Mouse (Mus musculus) lung, postnatal 10 days (tissue): ENCODE data around the gene Fbxo31.
A peak's percentile ranks its signal among the peaks of the same experiment; 100 is the strongest.

ENCODE experiments used
- DNase-seq: peaks from one replicate; pipeline ENCODE4 v3.0.0; 2021

Gene Fbxo31

DNA sequence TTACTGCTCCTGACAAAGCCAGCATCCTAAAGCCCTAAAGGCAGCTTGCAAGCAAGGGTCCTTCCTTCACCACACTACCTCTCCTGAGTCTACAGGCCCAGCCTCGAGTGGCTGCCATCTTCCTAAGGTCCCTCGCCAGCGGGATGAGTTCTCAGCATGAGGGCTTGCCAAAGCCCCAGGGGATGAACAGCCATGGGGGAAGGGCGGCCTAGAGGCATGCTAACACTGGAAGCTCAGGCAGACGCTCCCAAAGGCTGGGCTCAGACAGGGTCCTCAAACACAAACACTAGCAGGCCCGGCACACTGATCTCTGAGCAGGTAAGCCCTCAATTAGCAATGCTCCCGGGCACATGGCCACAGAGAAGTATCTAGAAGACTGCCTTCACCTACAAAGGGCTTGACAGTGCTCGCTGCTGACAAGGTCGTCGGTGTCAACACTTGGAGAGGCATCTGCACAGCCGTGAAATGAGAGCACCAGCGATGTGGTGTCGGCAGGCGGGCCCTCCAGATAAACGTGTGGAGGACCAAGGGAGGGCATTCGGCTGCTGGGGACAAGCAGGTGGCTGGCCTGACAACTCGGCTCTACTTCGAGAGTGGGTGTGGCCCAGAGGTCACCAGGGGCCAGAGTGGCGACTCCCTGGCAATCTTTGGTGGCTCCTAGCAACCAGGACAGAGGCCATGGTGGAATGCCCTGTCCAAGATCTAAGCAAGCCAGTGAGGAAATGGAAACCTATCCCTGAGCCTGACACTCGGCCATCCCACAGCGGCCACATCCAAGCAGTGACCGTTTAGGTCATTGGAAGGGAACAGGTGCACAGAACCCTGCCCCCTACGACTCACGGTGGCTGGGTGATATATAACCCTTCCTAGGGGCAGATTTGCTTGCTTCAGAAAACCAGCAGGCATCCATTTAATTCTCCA, 27.3 kb downstream of the Fbxo31 start:
- no peak for DNase-seq

DNA sequence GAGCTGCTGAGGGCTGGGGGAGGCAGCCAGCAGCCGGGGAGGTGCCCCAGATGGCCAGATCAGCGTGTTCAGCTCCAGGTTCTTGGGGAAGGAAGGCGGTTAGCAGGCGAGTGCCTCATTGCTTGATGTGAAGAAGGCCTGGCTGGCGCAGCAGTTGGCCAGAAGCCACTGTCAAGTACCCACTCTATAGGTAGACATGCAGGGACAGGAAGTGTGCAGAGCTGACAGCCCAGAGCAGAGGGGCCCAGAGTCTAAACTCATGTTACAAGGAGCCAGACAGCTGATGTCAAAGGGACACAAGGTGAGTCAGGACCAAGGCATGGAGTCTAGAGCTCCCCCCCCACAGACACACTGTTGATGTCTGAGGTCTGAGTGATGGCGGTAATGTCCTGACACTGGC, 28.6 kb downstream of the Fbxo31 start:
- no peak for DNase-seq

DNA sequence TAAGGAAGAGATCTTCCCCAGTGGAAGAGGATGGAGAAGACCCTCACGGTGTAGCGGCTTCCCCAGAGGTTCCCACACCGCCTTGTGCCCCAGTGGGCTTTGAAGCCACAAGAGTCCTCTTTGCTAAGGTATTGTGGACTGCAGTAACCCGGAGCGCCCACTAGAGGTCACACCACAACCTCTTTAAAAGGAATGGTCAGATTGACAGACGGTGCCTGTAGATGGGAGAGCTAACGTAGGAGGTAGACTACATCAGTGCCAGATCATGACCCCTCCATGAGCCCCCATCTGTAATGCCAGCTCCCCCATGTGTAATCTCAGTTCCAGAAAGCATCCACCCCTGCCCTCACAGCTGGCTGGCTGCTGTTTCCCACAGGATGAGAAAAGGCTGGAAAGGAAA, 31.5 kb downstream of the Fbxo31 start:
- DNase-seq, result peak; percentile 84

DNA sequence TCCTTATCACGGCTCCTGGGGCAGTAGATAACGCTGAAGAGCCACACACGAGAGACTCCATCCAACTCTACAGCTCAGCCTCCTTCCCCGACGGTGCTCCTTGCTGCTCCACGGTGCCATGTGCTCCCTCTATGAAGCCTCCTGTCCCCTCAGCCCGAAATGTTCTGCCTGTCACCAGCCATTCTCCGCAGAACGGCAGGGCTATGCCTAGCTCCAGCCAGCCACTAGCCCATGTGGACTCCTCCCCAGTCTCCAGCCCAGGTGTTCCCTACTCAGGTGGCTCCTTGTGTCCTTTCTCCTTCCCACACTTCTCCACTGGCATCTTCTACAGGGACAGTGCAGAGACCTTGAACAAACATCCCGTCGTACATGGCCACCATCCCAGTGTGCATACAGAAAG, 33.7 kb downstream of the Fbxo31 start:
- no peak for DNase-seq

DNA sequence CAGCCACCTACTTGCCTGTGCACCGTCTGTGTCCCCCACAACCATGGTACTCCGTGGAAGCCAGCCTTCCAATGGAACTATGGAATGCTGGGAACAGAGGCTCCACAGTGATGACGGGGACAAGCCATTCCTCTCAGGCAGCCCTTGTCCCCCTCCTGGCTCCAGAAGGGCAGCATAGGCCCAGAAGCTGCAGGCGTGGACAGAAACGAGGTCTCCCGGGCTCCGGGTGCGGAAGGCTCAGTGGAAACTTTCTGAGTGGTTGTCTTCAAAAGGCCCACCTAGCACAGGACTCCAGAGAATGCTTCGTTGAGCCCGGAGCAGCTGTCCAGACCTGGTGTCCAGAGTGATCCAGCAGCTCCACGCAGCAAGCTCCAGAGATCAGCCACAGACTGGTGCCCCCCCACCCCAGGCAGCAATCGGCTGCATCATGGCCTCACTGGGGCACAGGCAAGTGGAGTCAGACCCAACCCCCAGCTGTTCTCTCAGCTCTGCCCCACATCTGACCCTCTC, 34.3 kb downstream of the Fbxo31 start, which contains the start of gene 1700018B08Rik:
Gene 1700018B08Rik (minus strand): TSS at position 45 of the 510 bp plus-strand sequence.
- DNase-seq, result no peak

DNA sequence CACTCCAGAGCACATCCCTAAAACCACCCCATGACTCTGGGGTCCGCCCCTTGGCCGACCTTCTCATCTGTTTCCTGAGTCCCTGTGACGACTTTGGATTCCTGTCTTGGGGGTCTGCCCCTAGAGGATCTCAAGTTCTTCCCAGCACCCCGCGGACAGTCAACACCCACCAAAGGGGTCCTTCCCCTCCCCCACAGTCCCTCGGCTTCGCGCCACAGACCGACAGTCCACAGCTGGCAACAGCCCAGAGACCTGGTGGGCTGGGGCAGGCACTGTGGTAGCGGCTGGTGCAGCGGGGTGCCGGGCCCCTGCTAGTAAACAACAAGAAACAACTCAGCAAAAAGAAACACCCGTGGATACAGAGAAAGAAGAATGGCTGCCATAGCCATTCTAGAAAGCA, 35.7 kb downstream of the Fbxo31 start:
- peak; percentile 31 for DNase-seq

DNA sequence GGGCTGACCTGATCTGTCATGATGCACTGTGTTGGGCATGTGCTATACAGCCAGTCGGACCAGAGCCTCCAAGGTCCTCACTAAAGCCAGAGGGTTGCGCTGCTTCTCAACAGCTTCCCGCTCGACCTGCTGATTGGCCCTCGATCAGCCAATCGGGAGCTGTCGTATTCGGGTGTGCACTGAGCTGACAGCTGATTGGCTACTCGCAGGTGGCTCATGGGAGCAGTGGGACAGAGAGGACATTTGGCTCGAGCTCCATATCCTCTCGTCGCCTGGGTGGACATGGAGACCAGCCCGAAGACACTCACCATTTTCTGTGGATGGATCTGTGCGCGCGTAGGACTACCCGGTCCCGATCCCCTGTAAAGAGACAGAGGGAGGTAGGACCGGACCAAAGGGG, 36.7 kb downstream of the Fbxo31 start:
- no peak for DNase-seq

DNA sequence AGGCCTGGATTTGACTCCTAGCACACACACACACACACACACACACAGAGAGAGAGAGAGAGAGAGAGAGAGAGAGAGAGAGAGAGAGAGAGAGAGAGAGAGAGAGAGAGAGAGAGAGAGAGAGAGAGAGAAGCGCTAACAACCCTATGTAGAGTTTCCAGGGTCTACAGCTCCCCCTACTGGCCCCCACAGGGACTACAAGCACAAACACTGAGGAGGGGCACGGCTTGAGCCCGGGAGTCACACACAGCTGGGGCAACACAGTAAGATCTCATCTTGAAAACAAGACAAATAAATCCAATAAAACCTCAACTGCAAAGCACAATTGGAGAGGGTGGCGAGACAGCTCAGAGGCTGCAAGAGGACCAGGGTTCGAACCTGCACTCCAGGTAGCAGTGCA, 46.2 kb downstream of the Fbxo31 start:
- DNase-seq, result peak; percentile 72

DNA sequence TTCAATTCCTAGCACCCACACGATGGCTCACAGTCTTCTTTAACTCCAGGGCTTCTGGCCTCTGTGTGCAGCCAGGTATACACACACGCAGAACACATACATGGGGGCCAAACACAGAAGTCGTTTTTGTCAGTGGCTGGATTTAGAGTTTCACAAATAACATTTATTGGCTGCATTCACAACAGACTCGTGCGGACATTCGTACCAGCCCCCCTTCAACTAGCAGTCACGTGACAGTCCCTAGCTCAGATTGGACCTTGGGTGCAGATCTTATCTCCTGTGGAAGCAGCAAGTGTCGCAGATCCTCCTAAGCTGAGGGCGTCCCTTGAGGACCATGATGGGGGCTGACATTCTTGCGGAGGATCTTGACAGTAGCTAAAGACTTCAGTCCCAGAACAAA, 48.0 kb downstream of the Fbxo31 start:
- no peak for DNase-seq

DNA sequence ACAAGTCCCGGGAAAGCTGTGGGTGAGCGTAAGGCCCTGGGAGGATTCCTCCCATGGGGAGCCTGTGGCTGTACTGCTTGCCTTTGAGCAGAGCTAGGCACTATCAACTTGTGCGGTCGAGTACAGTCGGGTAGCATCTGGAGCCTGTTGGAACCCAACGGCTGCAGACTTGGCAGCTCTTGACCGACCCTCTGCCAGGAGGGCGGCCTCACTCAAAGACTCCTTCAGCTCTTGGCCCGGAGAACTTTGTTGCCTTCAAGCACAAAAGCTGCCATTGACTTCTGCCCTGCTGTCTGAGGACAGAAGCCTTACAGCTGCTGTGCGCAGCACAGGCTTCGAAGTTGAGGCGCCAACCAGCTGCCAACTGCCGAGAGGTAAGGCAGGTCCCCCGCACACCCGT, 49.8 kb downstream of the Fbxo31 start:
- DNase-seq, result peak; percentile 86

DNA sequence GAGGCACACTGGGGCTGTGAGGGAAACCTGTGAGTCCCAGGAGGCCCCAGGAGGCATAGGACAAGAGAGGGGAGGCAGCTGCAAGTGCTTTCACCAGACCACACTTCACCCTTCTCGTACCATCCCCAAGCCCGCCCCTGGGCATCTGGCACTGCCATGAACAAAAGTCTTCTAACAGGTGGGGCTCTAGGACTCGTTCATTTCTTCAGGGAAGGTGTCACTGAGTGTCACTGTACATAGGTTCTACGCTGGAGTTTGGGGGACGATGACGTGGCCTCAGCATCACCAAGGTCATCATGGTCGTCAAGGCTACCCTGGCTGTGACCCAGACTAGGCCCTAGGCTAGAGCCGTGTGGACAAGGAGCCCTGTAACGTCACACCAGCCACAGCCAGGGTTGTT, 50.9 kb downstream of the Fbxo31 start:
- DNase-seq, result no peak

DNA sequence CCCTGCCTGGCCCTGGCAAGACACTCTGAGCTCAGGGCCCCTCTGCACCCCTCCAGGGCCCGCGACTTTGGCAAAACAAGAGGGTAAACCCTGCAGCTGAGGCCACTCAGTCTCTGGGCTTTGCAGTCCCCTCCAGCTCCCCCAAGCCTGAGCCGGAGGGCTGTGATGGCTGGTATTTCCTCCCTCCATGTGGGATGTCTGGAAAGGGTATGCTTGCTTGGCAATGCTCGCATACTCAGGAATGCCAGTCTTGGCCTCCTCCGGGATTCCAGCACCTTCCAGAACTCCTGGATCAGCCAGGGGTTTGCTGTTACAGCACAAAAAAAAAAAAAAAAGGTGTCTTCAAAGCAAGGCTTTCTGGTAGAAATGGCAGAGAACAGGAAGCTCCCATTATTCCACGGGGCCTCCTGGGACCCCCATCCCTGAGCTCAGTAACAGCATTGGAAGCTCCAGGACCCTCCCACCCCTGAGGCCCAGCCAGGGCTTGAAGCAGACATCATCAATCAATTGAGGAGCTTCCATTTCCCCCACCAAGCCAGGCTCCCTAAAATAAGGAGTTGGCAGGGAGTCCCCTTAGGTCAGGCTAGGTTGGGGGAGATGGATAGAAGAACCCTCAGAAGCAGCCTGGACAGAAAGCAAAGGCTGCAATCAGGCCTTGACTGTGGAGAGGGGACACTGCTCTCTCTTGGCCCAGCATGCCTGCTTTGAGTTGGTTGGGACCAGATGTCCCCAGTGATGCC, 51.6 kb downstream of the Fbxo31 start:
- DNase-seq, result peak; percentile 56

DNA sequence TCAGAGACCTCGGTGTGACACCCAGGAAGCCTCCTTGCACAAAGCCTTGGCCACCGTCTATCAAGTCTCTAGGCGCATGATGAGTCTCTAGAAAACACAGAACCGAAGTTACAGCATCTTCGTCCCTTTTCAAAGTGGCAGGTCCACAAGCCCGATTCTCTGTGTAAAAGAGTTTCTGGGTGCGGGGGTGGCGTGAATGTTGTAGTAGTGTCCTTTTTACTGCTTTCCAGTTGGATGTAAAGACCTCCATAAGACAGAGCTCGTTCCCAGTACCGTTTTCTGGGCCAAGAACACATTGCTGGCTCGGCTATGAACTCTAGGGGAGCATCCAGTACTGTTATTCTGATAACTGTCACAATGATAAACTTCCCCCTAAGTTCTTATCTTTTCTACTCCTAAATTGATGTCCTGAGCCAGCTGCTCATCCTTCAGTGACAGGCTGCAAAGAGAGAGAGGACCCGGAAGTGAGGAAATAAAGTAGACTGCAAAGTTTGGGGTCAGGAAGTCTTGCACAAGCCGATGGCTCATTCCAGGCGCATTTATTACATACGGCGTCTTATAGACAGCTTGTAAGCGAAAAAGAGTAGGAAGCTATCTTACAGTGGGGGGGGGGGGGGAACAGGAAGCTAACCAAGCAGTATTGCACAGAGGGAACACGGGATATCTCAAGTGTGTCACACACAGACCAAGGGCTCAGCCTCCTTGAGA, 53.3 kb downstream of the Fbxo31 start:
- no peak for DNase-seq

DNA sequence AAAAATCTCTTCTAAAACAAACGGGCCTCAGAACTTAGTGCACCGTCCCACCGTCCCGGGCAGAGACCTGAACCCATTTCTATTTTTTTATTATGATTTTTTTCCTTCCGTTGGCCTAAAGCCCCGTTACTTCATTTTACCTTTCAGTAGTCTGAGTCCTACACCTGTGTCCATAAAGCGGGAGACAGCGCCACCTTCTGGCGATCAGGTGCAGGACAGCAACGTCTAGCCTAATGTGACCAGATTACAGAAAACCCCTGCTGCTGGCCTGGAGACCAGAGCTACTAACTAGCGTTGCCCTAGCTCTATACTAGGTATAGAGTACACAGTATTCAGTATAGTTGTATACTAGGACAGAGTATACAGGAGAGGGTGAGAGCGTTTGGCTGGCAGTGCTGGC, 65.2 kb downstream of the Fbxo31 start:
- DNase-seq, result peak; percentile 85

DNA sequence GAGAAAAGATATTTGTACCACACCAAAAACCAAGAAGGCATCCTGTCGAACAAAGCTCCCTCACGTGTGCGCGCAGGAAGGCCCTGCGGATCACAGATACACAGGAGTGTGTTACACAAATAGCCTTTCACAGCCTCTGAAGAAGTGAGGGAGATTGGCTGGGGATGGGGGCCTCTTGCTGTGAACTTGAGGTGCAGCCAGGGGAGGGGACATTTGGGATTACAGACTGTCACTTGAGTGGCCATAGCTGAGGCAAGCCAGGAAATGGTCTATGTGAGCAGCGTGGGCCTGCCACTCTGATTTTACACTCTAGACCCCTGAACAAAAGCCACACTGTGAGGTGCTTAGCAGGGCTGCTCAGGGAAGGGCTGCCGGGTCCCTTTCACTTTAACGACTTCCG, 66.9 kb downstream of the Fbxo31 start:
- DNase-seq, result no peak
